Mouse (Mus musculus) kidney, embryonic 15.5 days (tissue): Measurements from ENCODE around the gene Kcnj4. TPM values are rescaled to one million over a fixed set of nuclear protein-coding genes. Genes with fewer than 3 reads are reported as not detected.

ENCODE experiments used
- ATAC-seq: fragments of 200-750 bp; cut with Nextera tagmentation; replicated peaks from 2 replicates; pipeline ENCODE4 v1.8.0; 2017; ENCODE audit warnings: moderate TSS enrichment; ENCODE audit not compliant: low FRiP score
- H3K27ac ChIP-seq: fragments of 300-500 bp; sonication (generic); 2 replicates; pipeline ENCODE4 v1.5.1; 2015; ENCODE audit warnings: mild to moderate bottlenecking, inconsistent platforms
- H3K27me3 ChIP-seq: fragments of 300-500 bp; sonication (generic); 2 replicates; pipeline ENCODE4 v1.6.1; 2015; ENCODE audit warnings: inconsistent platforms
- H3K36me3 ChIP-seq: fragments of 300-500 bp; sonication (generic); 2 replicates; pipeline ENCODE4 v1.6.1; 2015; ENCODE audit warnings: inconsistent platforms
- H3K4me1 ChIP-seq: fragments of 300-500 bp; sonication (generic); 2 replicates; pipeline ENCODE4 v1.6.1; 2015; ENCODE audit warnings: inconsistent platforms
- H3K4me2 ChIP-seq: fragments of 300-500 bp; sonication (generic); 2 replicates; pipeline ENCODE4 v1.6.1; 2015; ENCODE audit warnings: moderate library complexity, mild to moderate bottlenecking, inconsistent platforms
- H3K4me3 ChIP-seq: fragments of 300-500 bp; sonication (generic); replicated peaks from 2 replicates; pipeline ENCODE4 v1.5.1; 2015; ENCODE audit warnings: mild to moderate bottlenecking, inconsistent platforms
- H3K9ac ChIP-seq: fragments of 300-500 bp; sonication (generic); 2 replicates; pipeline ENCODE4 v1.6.1; 2015; ENCODE audit warnings: mild to moderate bottlenecking, inconsistent platforms
- H3K9me3 ChIP-seq: fragments of 300-500 bp; sonication (generic); replicated peaks from 2 replicates; pipeline ENCODE4 v1.6.1; 2016; ENCODE audit warnings: inconsistent platforms
- WGBS: fragments of 180-500 bp; shearing (Covaris S2); methylation state at CpG from one replicate; pipeline ENCODE4 v1.1.7; 2015; ENCODE audit warnings: mixed read lengths; 5-methylcytosine and 5-hydroxymethylcytosine counted together
- polyA plus RNA-seq: library from polyadenylated mRNA; unstranded; fragments of >200 nt; fragmentation: Nextera tagmentation; extraction: Ambion mirVana; gene quantifications from 2 replicates; pipeline ENCODE4 v1.2.1, GENCODE M21; 2015

Gene Kcnj4
- polyA plus RNA-seq, 1 experiment from 2014 or later: 0.12 TPM

DNA sequence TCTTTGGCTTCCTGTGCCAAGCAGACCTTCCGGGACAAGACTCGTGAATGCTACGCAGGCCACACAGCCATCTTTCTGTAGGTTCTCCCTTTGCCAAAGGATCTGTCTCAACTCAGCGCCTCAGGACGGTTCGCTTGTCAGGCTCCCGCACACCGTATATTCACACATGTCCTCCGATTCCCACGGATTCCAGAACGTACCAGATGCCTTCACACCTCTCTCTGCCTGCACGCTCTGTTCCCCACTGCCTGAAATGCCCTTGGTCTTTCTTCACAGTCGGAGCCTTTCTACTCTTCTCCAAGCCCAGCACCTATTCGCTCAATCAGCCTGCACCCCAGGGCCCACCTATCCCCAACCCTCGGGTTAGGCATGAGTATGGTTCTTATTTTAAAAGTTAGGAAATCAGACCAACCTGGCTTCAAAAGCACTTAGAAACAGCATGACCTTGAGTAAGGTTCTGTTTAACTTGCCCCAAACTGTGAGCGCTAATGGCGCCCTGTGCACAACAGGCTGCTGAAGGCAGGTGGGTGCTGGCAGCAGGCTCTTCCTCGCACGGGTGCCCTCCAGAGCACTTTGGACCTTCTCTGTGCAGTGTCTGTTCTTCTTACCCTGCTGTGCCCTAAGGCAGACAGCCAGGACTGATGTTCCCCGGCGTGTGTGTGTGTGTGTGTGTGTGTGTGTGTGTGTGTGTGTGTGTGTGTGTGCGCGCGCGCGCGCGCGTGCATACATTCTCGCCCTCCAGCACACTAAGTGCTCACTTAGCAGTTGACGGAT, 2.2 kb upstream of the Kcnj4 start:
- Histone ChIP-seq H3K27ac (no peak overlapping the region), H3K4me1 (peaks cover 45% of the 10 kb centered on the region), H3K4me3 (no peak overlapping the region), H3K27me3 (peaks cover 92% of the 10 kb centered on the region), H3K4me2 (no peak overlapping the region), H3K9ac (no peak overlapping the region), H3K36me3 (no peaks in the 10 kb centered on the region), H3K9me3 (no peaks in the 10 kb centered on the region)
- WGBS: 48% methylated on average over 31 of the region's 31 CpGs
- no peak for ATAC-seq

DNA sequence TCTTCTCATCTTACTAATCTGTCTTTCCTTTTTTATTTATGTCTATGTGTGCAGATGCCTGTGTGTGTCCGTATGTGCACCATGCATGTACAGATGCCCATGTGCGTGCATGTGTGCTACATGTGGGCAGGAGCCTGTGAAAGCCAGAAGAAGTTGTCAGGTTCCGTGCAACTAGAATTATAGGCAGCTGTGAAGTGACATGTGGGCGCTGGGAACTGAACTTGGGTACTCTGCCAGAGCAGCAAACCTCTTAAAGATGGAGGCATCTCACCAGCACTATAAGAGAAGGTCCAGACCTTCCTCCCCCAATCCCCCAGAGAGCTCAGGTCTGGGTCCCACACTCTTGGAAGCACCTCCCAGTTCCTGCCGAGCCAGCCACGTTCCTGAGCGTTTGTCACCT, 1.4 kb upstream of the Kcnj4 start:
- peak overlapping the region; percentile 98 for H3K4me2 ChIP-seq
- 30% methylated on average over 7 of the region's 7 CpGs for WGBS

DNA sequence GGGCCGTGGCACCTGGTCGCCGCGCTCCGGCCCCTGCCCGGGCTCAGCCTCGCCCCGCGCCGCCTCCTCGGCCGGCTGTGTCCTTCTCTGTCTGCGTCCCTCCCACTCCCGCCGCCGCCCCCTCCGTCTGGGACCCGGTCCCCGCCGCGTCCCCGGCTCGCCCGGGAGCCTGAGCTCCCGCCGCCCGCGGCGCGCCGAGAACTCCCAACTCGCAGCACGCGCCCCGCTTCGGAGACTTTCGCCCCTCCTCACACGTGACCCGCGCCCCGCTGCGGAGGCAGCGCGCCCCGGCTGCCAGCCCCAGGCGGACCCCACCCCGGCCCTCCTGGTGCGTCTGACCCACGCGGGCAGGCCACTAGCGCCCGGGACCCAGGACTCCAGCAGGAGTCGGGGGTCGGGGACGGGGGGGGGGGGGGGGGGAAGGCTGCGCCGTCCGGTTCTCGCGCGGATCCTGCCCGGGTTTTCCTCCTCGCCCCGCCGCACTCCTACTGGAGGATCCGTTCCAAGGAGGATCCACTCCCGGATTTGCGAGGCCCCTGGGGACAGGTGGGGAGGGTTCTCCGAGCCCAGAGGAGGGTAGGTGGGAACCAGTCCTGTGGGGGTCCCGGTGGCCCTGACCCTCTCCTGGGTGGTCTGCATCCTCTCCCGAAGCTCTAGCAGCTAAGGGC, 709 bp upstream of the Kcnj4 start:
- under 1% methylated on average over 59 of the region's 71 CpGs for WGBS

More for the DNA sequence above, 1.4 kb upstream of the Kcnj4 start:
- Histone ChIP-seq H3K36me3 (no peaks in the 10 kb centered on the region), H3K27me3 (peaks cover 98% of the 10 kb centered on the region), H3K9me3 (no peaks in the 10 kb centered on the region), H3K4me3 (peak overlapping the region; percentile 53; the same call in 1 of the 2 replicates), H3K9ac (no peak overlapping the region), H3K27ac (no peak overlapping the region), H3K4me1 (peaks cover 37% of the 10 kb centered on the region)
- ATAC-seq: no peak

DNA sequence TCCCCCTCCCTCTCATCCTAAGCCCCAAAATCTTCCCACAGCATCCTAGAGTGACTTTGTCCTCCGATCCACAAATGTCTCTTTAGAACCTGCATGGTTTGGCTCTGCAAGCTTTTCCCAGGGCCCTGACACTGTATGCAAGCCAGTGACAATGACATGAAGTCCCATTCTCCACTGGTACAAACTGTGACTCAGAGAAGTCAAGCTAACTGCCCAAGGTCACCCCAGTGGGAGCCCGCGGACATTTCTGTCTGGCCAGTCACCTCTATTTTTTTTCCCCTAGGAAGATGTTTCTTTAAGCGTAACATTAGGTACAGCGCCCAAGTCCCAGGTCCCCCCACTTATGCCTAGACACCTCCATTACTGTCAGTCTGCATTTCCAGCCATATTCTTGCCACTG, 1.6 kb downstream of the Kcnj4 start:
- 73% methylated on average over 5 of the region's 5 CpGs for WGBS
- ATAC-seq: no peak
- Histone ChIP-seq H3K36me3 (no peaks in the 10 kb centered on the region), H3K9me3 (no peaks in the 10 kb centered on the region), H3K27ac (no peak overlapping the region), H3K27me3 (peaks cover 98% of the 10 kb centered on the region), H3K4me3 (no peak overlapping the region), H3K4me1 (peaks cover 33% of the 10 kb centered on the region), H3K4me2 (no peak overlapping the region), H3K9ac (no peak overlapping the region)

More for the DNA sequence above, 709 bp upstream of the Kcnj4 start:
- Histone ChIP-seq H3K9ac (peak overlapping the region; percentile 37), H3K27me3 (peaks cover 98% of the 10 kb centered on the region), H3K36me3 (no peaks in the 10 kb centered on the region), H3K4me1 (peaks cover 33% of the 10 kb centered on the region), H3K9me3 (no peaks in the 10 kb centered on the region), H3K4me3 (peak overlapping the region; percentile 53), H3K4me2 (peak overlapping the region; percentile 98), H3K27ac (no peak overlapping the region)
- ATAC-seq: peak; percentile 56

DNA sequence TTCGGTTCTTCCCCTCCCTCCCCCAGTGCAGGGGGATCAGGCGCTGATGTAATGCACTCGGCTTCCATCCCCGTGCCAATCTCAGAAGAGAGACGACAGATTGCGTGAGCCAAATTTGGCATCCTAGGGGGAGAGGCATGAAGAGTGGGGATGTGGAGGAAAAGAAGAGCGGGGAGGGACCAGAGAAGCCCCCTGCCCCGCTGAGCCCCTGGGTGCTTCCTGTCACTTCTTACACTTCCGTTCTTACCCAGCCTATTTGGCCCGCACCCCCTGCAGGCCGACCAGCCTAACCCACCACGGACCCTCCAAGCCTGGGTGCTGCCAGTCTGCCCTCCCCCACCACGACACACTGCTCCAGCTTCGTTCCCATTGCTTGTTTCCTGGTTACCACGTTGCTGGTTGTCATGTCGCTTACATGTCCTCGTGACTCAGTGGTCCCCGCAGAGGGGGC, 2.1 kb downstream of the Kcnj4 start:
- no peak overlapping the region for H3K4me3 ChIP-seq
- ATAC-seq: no peak
- WGBS: 25% methylated on average over 18 of the region's 18 CpGs
- peaks cover 33% of the 10 kb centered on the region for H3K4me1 ChIP-seq
- H3K9me3 ChIP-seq: no peaks in the 10 kb centered on the region
- H3K9ac ChIP-seq: no peak overlapping the region
- H3K4me2 ChIP-seq: no peak overlapping the region
- H3K36me3 ChIP-seq: no peaks in the 10 kb centered on the region
- H3K27ac ChIP-seq: no peak overlapping the region
- peaks cover 98% of the 10 kb centered on the region for H3K27me3 ChIP-seq

DNA sequence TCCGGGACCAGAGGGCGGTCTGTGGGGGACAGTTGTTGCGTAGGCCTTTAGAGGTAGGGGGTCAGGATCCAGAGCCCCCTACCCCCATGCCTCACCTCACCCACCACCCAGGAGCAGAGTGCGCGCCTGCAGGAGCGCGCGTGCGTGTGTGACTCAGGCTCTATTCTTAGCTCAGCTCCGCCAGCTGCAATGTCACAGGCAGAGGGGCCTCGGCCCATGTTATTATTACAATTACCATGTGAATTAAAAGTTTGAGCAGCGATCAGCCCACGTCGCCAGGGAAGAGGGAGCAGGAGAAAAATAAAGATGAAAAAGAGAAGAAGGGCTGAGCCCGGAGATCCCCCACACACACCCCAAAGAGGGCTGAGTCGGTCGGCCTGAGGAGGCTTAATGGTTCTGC, 4.9 kb downstream of the Kcnj4 start:
- Histone ChIP-seq H3K27me3 (peaks cover 77% of the 10 kb centered on the region), H3K4me2 (no peak overlapping the region), H3K4me1 (peaks cover 11% of the 10 kb centered on the region), H3K9ac (no peak overlapping the region), H3K27ac (no peak overlapping the region), H3K36me3 (no peaks in the 10 kb centered on the region), H3K9me3 (no peaks in the 10 kb centered on the region), H3K4me3 (no peak overlapping the region)
- no peak for ATAC-seq
- WGBS: 66% methylated on average over 17 of the region's 17 CpGs

DNA sequence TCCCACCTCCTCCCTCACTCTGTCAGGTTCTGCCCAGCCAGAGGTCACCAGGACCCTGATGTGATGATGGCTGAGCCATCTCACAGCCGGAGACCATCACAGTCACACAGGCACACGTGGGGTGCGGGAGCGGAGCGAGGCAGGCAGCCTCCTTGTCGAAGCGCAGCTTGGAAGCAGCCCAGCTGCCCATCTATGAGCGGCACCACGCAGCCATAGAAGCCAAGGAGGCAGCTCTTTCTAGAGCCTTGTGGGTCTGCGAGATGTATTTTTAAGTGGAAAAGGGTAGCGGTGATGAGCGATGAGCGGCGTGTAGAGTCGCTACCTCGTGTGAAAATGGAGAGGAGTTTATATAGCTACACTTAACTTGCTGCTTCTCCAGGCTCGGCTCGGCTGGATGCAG, 11.5 kb downstream of the Kcnj4 start:
- H3K4me2 ChIP-seq: 0 out of 2 replicates have a peak overlapping the region, but pooled peaks have one; percentile 31
- 33% methylated on average over 18 of the region's 18 CpGs for WGBS
- H3K9me3 ChIP-seq: no peaks in the 10 kb centered on the region
- H3K4me1 ChIP-seq: peaks cover 5% of the 10 kb centered on the region
- H3K4me3 ChIP-seq: no peak overlapping the region
- H3K27me3 ChIP-seq: peaks cover 63% of the 10 kb centered on the region
- H3K36me3 ChIP-seq: no peaks in the 10 kb centered on the region
- H3K27ac ChIP-seq: no peak overlapping the region
- H3K9ac ChIP-seq: no peak overlapping the region
- ATAC-seq: no peak

DNA sequence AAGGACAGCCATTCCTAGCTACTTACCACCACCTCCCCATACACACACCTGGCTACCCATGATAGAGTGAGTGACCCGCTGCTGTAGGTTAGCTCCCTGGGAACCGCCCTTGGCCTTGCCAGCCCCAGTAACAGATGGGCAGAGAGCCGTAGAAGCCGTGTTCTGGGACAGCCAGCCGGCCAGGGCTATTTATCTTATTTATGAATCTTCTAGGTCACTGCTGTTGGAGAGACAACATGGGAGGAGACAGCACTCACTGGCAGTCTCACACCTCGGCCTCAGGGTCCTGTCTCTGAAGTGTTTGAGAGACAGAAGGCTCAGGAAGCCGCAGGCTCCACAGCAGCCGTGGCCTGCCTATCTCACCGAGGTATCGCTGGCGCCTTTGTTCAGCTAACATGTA, 15.6 kb downstream of the Kcnj4 start:
- Histone ChIP-seq H3K4me3 (no peak overlapping the region), H3K27ac (no peak overlapping the region), H3K4me1 (peaks cover 5% of the 10 kb centered on the region), H3K4me2 (no peak overlapping the region), H3K9ac (no peak overlapping the region), H3K9me3 (no peaks in the 10 kb centered on the region), H3K36me3 (no peaks in the 10 kb centered on the region), H3K27me3 (peaks cover 48% of the 10 kb centered on the region)
- no peak for ATAC-seq
- WGBS: 47% methylated on average over 11 of the region's 11 CpGs

DNA sequence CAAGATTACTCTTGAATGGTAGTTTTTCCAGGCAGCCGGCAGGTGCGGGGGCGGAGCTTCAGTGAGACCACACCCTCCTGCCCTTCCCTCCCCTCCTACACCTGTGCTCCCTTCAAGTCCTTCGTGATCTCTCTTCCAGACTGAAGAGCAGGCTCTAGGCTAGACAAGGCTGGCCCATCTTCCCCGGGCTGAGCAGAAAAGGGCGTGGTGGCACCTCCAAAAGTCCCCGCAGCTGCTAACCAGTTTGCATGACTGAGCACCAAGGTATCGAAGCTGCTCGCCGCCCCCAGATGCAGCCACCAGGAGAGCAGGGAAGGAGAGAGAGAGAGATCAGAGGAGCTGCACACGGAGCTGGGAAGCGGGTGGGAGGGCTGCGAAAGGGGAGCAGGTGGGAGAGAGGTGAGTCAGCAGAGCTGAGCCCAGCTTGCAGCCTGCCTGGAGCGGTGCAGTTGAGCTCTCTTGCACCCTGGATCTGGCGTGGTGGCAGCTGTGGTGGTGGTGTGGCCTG, 23.8 kb downstream of the Kcnj4 start:
- no peak overlapping the region for H3K27ac ChIP-seq
- no peak overlapping the region for H3K9ac ChIP-seq
- H3K27me3 ChIP-seq: peaks cover 32% of the 10 kb centered on the region
- 0 out of 2 replicates have a peak, but pooled peaks have one; percentile 56 for ATAC-seq
- H3K36me3 ChIP-seq: no peaks in the 10 kb centered on the region
- H3K4me2 ChIP-seq: peak overlapping the region; percentile 41
- H3K4me3 ChIP-seq: peak overlapping the region; percentile 19; the same call in 1 of the 2 replicates
- WGBS: 5% methylated on average over 15 of the region's 15 CpGs
- H3K9me3 ChIP-seq: no peaks in the 10 kb centered on the region
- peaks cover 11% of the 10 kb centered on the region for H3K4me1 ChIP-seq

DNA sequence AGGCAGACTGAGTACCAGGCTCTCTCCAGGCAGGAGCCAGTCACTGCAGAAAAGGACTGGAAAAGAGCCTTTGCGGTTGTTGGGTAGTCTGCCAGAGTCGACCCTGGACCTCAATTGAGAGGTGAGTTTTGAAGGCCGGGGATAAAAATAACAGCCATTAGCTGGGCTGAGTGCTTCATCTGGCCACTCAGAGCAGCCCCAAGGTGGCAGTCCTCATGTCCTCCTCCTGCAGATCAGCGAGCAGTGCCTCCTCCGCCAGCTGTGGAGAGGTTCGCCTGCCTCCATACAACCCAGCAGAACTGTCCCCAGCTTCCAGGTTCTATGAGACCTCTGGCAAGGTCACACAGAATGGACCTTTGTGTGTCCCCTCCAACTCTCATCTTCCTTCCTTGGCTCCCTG, 27.8 kb downstream of the Kcnj4 start:
- ATAC-seq: no peak
- Histone ChIP-seq H3K4me1 (peaks cover 11% of the 10 kb centered on the region), H3K9me3 (no peaks in the 10 kb centered on the region), H3K9ac (no peak overlapping the region), H3K36me3 (no peaks in the 10 kb centered on the region), H3K27me3 (peaks cover 28% of the 10 kb centered on the region), H3K4me2 (no peak overlapping the region), H3K27ac (no peak overlapping the region), H3K4me3 (no peak overlapping the region)
- 45% methylated on average over 6 of the region's 6 CpGs for WGBS

DNA sequence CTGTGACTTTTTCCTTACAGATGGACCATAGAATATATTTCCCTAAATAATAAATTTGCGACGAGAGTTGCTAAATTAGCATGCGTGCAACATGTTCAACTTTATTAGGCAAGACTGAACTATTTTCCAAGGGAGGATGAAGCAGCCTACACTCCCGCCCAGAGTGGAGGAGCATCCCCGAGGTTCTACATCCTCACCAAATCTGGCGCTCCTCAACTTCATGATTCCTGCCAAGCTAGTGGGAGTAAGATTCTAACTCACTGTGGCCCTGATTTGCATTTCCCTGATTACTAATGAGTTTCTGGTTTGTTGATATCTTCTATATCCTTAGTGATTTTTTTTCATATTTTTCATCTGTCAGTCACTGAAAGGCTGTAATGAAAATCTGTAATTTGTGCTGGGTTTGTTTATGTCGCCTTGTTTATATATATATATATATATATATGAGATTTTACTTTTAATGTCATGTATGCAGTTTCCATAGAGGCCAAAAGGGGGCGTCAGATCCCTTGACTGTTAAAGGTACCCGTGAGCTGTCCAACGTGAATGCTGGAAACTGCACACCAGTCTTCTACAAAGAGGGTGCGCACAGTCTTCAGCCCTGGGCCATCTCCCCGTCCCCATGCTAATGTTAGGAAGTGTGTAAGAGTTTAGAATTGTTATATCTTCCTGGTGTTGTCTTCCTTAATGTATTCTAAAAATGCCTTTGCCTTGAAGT, 31.2 kb downstream of the Kcnj4 start:
- no peaks in the 10 kb centered on the region for H3K36me3 ChIP-seq
- 63% methylated on average over 12 of the region's 12 CpGs for WGBS
- ATAC-seq: no peak

DNA sequence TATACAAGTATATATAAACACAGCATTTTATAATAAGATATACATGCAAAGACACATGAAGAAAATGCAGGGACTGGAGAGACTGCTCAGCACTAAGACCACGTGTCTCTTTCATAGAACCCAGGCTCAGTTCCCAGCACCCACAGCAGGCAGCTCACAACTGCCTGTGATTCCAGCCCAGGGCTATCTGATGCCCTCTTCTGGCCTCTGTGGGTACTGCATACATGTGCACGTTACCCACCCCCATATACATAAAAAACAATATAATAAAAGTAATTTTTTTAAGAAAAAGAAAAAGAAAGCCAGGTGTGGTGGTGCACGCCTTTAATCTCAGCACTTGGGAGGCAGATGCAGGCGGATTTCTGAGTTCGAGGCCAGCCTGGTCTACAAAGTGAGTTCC, 32.0 kb downstream of the Kcnj4 start:
- Histone ChIP-seq H3K4me2 (no peak overlapping the region), H3K27me3 (0 out of 2 replicates have a peak, but pooled peaks cover 2% of the 10 kb centered on the region), H3K9me3 (no peaks in the 10 kb centered on the region), H3K36me3 (no peaks in the 10 kb centered on the region), H3K4me3 (no peak overlapping the region), H3K27ac (no peak overlapping the region), H3K4me1 (peaks cover 8% of the 10 kb centered on the region), H3K9ac (no peak overlapping the region)
- no peak for ATAC-seq
- 82% methylated on average over 5 of the region's 5 CpGs for WGBS

More for the DNA sequence above, 31.2 kb downstream of the Kcnj4 start:
- Histone ChIP-seq H3K9ac (no peak overlapping the region), H3K4me1 (peaks cover 8% of the 10 kb centered on the region), H3K27me3 (0 out of 2 replicates have a peak, but pooled peaks cover 3% of the 10 kb centered on the region), H3K4me2 (no peak overlapping the region), H3K27ac (no peak overlapping the region), H3K9me3 (no peaks in the 10 kb centered on the region), H3K4me3 (no peak overlapping the region)
